Mouse (Mus musculus) testis, adult 10 weeks (tissue): Measurements from ENCODE around the gene Pprc1. TPM values are rescaled to one million over a fixed set of nuclear protein-coding genes. Genes with fewer than 3 reads are reported as not detected.

ENCODE experiments used
- polyA plus RNA-seq: library from polyadenylated mRNA; stranded (reverse); fragments of 350-450 nt; fragmentation: Illumina TruSeq; extraction: RNeasy Lipid Tissue Mini Kit (QIAGEN cat#74804); gene quantifications from one replicate; pipeline ENCODE4 v1.2.3, GENCODE M21; 2014; ENCODE audit warnings: low read depth, low replicate concordance

Gene Pprc1
- 5.7 TPM for polyA plus RNA-seq

DNA sequence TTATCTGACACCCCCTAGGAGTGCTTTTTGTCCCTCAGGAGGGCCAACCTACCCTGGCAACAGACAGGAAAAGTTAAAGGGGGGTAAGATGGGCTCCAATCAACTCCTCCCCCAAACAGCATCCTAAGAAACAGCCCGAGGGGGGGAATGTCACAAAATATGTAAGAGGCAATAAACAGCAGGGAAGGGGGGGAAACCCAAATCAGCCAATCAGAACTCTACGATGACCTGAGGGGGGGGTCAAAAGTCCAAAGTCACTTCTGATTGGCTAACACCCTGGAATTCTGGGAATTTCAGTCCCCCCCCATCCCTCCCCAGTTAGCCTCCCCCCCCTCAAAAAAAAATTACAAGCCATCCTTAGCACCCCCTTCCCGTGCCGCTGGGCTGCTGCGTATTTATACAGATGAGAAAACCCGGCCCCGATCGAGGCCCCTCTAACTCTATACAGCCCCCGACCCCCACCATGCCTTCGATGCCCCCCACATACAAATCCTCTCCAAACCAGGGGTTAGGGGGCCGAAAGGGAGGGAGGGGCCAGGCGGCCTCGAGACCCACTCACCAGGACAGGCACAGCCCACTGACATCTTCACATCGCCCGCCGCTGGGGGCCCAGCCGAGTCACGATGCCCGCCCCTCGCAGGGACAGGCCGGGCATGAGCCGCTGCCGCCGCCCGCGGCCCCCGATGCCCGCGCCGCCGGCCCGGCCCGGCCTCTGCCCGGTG, at the start of gene Pprc1:
TSS of gene Pprc1 (plus strand) at position 616 of the 722 bp plus-strand sequence.

DNA sequence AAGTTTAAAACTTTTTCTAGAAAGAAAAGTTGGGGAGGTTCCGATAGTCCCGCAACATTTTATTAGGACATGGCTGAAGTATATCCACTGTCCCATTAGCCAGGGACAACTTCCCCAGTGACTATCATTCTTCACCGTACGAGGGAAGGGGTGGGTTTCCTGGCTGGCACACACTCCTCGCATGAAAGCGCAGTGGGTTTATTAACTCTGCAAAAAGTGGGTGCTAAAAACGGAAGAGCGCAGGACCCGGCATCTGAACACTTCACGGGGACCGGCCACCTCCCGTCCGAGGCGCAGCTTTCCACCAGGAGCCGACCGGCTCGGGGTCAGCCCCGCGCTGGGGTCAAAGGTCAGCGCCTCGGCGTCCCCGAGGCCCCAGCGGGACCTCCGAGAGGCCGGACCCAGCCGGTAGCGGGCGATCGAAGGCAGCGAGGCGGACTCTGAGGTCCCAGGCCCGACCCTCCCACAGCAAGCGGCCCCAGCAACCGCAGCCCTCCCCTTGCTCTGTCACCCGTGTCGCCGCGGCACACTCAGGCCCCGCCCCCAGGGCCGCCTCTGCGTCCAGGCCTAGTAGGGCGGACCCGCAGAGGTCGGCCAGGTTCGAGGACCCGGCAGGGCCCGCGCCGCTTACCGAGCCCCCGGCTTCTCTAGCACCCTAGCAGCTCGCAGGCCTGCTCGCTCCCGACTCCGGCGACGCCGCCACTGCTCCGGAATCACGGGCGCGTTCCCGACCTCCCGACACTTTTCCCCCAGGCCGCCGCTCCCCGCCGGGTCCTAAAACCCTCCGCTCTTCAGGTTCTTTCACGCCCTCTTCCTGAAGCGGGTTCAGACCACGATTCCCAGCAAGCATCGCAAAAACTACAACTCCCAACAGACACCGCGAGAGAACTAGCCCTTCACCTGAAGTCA, 46.6 kb upstream of the Pprc1 start, which contains the start of gene Armh3:
TSS of gene Armh3 (minus strand) at position 704 of the 909 bp plus-strand sequence.

DNA sequence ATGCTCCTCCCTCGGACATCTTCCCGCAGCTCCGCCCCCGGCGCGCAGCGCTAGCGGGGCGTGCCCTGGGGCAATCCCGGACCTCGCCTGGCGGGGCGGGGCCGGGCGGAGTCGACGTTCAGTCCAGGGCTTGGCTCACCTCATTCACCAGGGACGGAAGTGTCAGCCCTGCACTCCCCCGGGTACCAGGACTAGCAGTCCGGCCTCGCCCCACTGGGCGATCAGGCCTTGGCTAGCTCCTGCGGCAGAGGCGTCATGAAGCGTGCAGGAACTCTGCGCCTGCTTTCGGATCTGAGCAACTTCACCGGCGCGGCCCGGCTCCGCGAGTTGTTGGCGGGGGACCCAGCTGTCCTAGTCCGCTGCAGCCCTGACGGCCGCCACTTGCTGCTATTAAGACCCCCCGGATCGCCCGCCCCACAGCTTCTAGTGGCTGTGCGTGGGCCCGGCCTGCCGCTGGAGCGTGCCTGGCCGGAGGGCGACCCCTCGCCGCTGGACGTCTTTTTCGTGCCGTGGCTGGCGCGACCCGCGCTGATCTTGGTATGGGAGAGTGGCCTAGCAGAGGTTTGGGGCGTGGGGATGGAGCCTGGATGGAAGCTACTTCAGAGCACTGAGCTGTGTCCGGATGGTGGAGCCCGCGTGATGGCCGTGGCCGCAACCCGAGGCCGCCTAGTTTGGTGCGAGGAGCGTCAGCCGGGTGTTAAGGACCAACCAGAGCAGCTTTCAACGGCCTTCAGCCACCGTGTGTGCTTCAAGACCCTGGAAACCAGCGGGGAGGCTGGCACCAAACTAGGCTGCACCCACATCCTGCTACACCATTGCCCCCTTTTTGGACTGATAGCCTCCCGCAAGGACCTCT, 41.1 kb upstream of the Pprc1 start, which contains the start of gene Hps6:
TSS of gene Hps6 (plus strand) at position 138 of the 856 bp plus-strand sequence.

DNA sequence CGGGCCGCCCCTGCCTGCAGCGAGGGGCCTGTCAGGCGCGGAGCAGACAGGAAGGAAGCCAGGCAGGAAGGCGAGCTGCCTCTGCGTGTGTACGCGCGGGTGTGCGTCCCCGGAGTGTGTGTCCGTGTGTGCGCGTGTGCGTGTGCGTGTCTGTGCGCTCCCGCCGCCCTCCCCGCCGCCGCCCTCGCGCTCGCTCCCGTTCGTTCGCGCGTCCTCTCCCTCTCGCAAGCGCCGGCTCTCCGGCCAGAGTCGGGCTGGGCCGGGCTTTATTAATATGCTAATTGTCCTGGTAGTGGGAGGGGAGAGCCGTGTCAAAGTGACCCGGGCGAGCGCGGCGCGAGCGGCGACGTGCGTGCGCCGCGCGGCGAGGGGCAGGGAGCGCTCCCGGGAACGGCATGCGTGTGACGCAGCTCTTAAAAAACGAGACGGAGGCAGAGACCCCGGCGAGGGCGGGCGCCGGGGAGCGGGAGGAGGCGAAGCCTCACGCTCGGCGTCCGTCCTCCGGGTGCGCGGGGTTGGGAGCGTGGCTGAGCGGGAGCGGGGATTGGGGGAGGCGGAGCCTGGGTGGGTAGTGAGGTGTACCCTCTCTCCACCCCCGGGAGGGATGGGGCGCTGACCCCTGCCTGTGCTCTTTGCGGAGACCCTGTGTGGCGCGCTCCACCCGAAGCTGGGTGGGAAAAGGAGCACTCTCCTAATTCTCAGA, 458 bp downstream of the Pprc1 start, which contains the start of gene Ldb1:
TSS of gene Ldb1 (minus strand) at position 222 of the 703 bp plus-strand sequence.

DNA sequence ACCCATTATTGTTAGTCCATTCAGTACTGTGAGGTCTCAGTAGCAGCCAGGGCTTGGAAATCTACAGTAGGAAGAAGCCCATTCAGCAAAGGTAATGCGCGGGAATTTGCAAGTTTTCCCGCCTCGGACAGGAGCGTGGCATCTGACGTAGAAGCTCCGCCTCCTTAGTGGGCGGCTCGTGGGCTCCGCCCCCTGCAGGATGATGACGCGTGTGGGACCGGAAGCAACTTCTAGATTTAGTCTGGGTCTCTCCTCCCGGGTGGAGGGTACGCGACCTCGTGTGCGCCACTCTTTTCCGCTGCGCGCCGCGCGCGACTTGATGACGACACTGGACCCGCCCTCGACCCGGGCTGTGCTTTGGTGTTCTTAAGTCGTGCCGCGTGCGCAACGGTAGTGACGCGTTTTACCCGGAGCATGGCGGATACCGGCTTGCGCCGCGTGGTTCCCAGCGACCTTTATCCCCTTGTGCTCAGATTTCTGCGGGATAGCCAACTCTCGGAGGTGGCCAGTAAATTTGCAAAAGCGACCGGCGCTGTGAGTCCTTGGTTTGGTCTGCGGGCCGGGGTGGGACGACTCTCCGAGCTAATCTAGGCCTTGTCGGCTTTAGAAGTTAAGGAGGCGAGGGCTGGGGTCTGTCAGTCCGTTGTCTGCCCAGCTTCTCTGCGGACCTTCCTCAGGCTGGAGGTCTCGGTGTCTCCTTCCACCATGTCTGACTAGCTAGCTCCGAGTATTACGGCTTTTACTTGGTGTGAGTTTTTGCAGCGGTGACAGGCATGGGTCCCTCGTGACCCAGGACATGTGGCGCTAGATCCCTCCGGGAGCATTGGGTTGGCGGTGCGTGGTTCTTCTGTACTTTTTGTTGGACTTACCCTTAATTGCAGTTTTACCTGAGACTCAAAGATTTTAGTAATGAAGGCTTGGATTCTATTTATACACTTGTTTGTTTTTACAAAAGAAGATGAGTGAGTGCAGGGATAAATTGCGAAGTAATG, 31.2 kb downstream of the Pprc1 start, which contains the start of gene Nolc1:
TSS of gene Nolc1 (plus strand) at position 248 of the 992 bp plus-strand sequence.

Other genes with a start within 250 kb of the Pprc1 start
- 16.6 TPM for gene Kcnip2, start 228.8 kb upstream of the Pprc1 start, polyA plus RNA-seq
- 9.2 TPM for gene Armh3, start 46.4 kb upstream of the Pprc1 start, polyA plus RNA-seq
- not detected for gene Hps6, start 41.4 kb upstream of the Pprc1 start, polyA plus RNA-seq
- gene Ldb1, start 328 bp downstream of the Pprc1 start, polyA plus RNA-seq = 5.3 TPM
- 7.0 TPM for gene Nolc1, start 31.0 kb downstream of the Pprc1 start, polyA plus RNA-seq
- gene Elovl3, start 87.0 kb downstream of the Pprc1 start, polyA plus RNA-seq = 0.25 TPM
- gene Pitx3, start 103.4 kb downstream of the Pprc1 start, polyA plus RNA-seq = not detected
- 51.0 TPM for gene Gbf1, start 107.6 kb downstream of the Pprc1 start, polyA plus RNA-seq